18 mouse cellular contexts compared by ENCODE assay signal in genomic region chr2:12879492-12879891, GRCm38 (mm10). TPM values are rescaled to one million over a fixed set of nuclear protein-coding genes. Genes with fewer than 3 reads are reported as not detected.
DNase-seq lines count a peak whose midpoint lies in the region; ATAC-seq lines count a peak whose summit lies in the region.
"Had no signal": no experiment of that assay in that cellular context is flagged by ENCODE, and none has a peak within 500 bp of the region (broad histone marks: within the 10 kb centered on the region; RNA-seq: fewer than 3 reads in every experiment).

No protein-coding gene starts in this region.

- no peaks in the 10 kb centered on the region for H3K27me3 ChIP-seq in midbrain, embryonic 11.5 days (ENCODE audit: control insufficient read depth, insufficient read depth, low read length)
- H3K27me3 ChIP-seq in forebrain, embryonic 13.5 days: no peaks in the 10 kb centered on the region
- H3K27me3 ChIP-seq: forebrain, embryonic 12.5 days; heart, embryonic 15.5 days; hindbrain, embryonic 15.5 days; limb, embryonic 13.5 days; midbrain, embryonic 12.5 days had no signal

- H3K9me3 ChIP-seq in midbrain, embryonic 11.5 days (ENCODE audit: control insufficient read depth, low read length): no peaks in the 10 kb centered on the region
- no peaks in the 10 kb centered on the region for H3K9me3 ChIP-seq in forebrain, embryonic 13.5 days (replicated peaks)
- H3K9me3 ChIP-seq: forebrain, embryonic 12.5 days; heart, embryonic 15.5 days; hindbrain, embryonic 15.5 days; limb, embryonic 13.5 days; midbrain, embryonic 12.5 days had no signal

- H3K27ac ChIP-seq in midbrain, embryonic 11.5 days (ENCODE audit: low read depth, low read length): no peak overlapping the region
- H3K27ac ChIP-seq in forebrain, embryonic 13.5 days: no peak overlapping the region
- H3K27ac ChIP-seq: forebrain, embryonic 12.5 days; heart, adult 2 months; heart, embryonic 15.5 days; hindbrain, embryonic 15.5 days; limb, embryonic 13.5 days; midbrain, embryonic 12.5 days had no signal

- peak; percentile 35 to 79 for DNase-seq in kidney, adult 8-10 months
- no peak for DNase-seq in kidney, postnatal 4 days
- DNase-seq in Muller cell, postnatal 12 days (ENCODE audit: inconsistent ontology term): peak; percentile 41
- peak; percentile 12 to 45 for DNase-seq in kidney, postnatal 25 days
- peak; percentile 34 for DNase-seq in yolk sac, embryonic 10.5 days (ENCODE audit: low spot score)
- DNase-seq in midbrain, embryonic 11.5 days (ENCODE audit: low spot score, missing footprints): no peak
- DNase-seq: adrenal gland, adult 2 months; cerebellum, adult 9-10 months; gastrocnemius, postnatal 25 days; heart, adult 2 months; heart, postnatal 4 days; thymus, postnatal 14 days had no signal

- no peak overlapping the region for H3K9ac ChIP-seq in midbrain, embryonic 11.5 days (ENCODE audit: low read length)
- no peak overlapping the region for H3K9ac ChIP-seq in forebrain, embryonic 13.5 days
- H3K9ac ChIP-seq: forebrain, embryonic 12.5 days; heart, embryonic 15.5 days; hindbrain, embryonic 15.5 days; limb, embryonic 13.5 days; midbrain, embryonic 12.5 days had no signal

- 75% methylated on average over 2 of the region's 2 CpGs for whole genome bisulfite sequencing in midbrain, embryonic 11.5 days
- 84% methylated on average over 2 of the region's 2 CpGs for WGBS in forebrain, embryonic 13.5 days

- ATAC-seq in midbrain, embryonic 11.5 days (ENCODE audit: low FRiP score): no peak
- ATAC-seq in forebrain, embryonic 13.5 days: no peak

- H3K4me1 ChIP-seq in midbrain, embryonic 11.5 days (ENCODE audit: control insufficient read depth, insufficient read depth, low read length): no peaks in the 10 kb centered on the region
- peaks cover 6% of the 10 kb centered on the region; the same call in 1 of the 2 replicates for H3K4me1 ChIP-seq in forebrain, embryonic 13.5 days
- H3K4me1 ChIP-seq: forebrain, embryonic 12.5 days; heart, embryonic 15.5 days; hindbrain, embryonic 15.5 days; limb, embryonic 13.5 days; midbrain, embryonic 12.5 days had no signal

- no peak overlapping the region for H3K4me3 ChIP-seq in midbrain, embryonic 11.5 days (ENCODE audit: low read depth, low read length)
- no peak overlapping the region for H3K4me3 ChIP-seq in forebrain, embryonic 13.5 days
- H3K4me3 ChIP-seq: forebrain, embryonic 12.5 days; heart, adult 2 months; heart, embryonic 15.5 days; hindbrain, embryonic 15.5 days; limb, embryonic 13.5 days; midbrain, embryonic 12.5 days had no signal

- no peaks in the 10 kb centered on the region for H3K36me3 ChIP-seq in midbrain, embryonic 11.5 days (ENCODE audit: control insufficient read depth, insufficient read depth, low read length)
- no peaks in the 10 kb centered on the region for H3K36me3 ChIP-seq in forebrain, embryonic 13.5 days (ENCODE audit: poor library complexity, severe bottlenecking)
- H3K36me3 ChIP-seq: forebrain, embryonic 12.5 days; heart, embryonic 15.5 days; hindbrain, embryonic 15.5 days; limb, embryonic 13.5 days; midbrain, embryonic 12.5 days had no signal

- no peak overlapping the region for H3K4me2 ChIP-seq in midbrain, embryonic 11.5 days
- H3K4me2 ChIP-seq in forebrain, embryonic 13.5 days: no peak overlapping the region
- H3K4me2 ChIP-seq: forebrain, embryonic 12.5 days; heart, embryonic 15.5 days; hindbrain, embryonic 15.5 days; limb, embryonic 13.5 days; midbrain, embryonic 12.5 days had no signal

RNA-seq across cellular contexts. Expression of gene Pter, which starts 44.3 kb away (rescaled TPM):
- polyA plus RNA-seq in midbrain, embryonic 11.5 days (2014; fragmentation: Nextera tagmentation; extraction: Ambion mirVana): 10.3 and 11.1 TPM in 2 replicates
- polyA plus RNA-seq in forebrain, embryonic 13.5 days (2015; fragmentation: Nextera tagmentation; extraction: Ambion mirVana): 5.4 and 6.0 TPM in 2 replicates

Comparison
In these comparisons a context has a peak if more than half of its experiments do, and no peak if none do; other contexts are left out.
1. DNase-seq: peak in kidney, adult 8-10 months (2 of 2), Muller cell, postnatal 12 days (single experiment), kidney, postnatal 25 days (2 of 2) and yolk sac, embryonic 10.5 days (single experiment); none in kidney, postnatal 4 days (0 of 2) and midbrain, embryonic 11.5 days (single experiment).